Mouse (Mus musculus): ENCODE measurements around the gene Dok5.

Gene Dok5

GRCm38 (mm10) chr2:170738891-170739290, 7.3 kb downstream of the Dok5 start:
- CTCF ChIA-PET, result no interaction called here

- CTCF ChIA-PET, result no interaction called here
Measured at GRCm38 (mm10) chr2:170739713-170740365, 8.2 kb downstream of the Dok5 start.

- CTCF ChIA-PET, result no interaction called here
Measured at GRCm38 (mm10) chr2:170743521-170743920, 11.9 kb downstream of the Dok5 start.

GRCm38 (mm10) chr2:170748901-170749300, 17.3 kb downstream of the Dok5 start:
- CTCF ChIA-PET, result no interaction called here

- CTCF ChIA-PET, result no interaction called here
Measured at GRCm38 (mm10) chr2:170752191-170752850, 20.7 kb downstream of the Dok5 start.

GRCm38 (mm10) chr2:170755817-170756216, 24.2 kb downstream of the Dok5 start:
- CTCF ChIA-PET, result no interaction called here

GRCm38 (mm10) chr2:170756667-170757066, 25.1 kb downstream of the Dok5 start:
- CTCF ChIA-PET, result no interaction called here

- CTCF ChIA-PET, result no interaction called here
Measured at GRCm38 (mm10) chr2:170757228-170757875, 25.7 kb downstream of the Dok5 start.

- CTCF ChIA-PET, result no interaction called here
Measured at GRCm38 (mm10) chr2:170758201-170758600, 26.6 kb downstream of the Dok5 start.

GRCm38 (mm10) chr2:170764704-170765103, 33.1 kb downstream of the Dok5 start:
- CTCF ChIA-PET, result no interaction called here

GRCm38 (mm10) chr2:170767243-170767642, 35.6 kb downstream of the Dok5 start:
- CTCF ChIA-PET, result no interaction called here

GRCm38 (mm10) chr2:170768699-170769098, 37.1 kb downstream of the Dok5 start:
- CTCF ChIA-PET, result no interaction called here

GRCm38 (mm10) chr2:170771555-170771954, 39.9 kb downstream of the Dok5 start:
- CTCF ChIA-PET, result no interaction called here

- CTCF ChIA-PET, result no interaction called here
Measured at GRCm38 (mm10) chr2:170772126-170772884, 40.7 kb downstream of the Dok5 start.

GRCm38 (mm10) chr2:170772885-170773270, 41.3 kb downstream of the Dok5 start:
- CTCF ChIA-PET, result no interaction called here

- CTCF ChIA-PET, result no interaction called here
Measured at GRCm38 (mm10) chr2:170775577-170775976, 44.0 kb downstream of the Dok5 start.

GRCm38 (mm10) chr2:170776107-170776506, 44.5 kb downstream of the Dok5 start:
- CTCF ChIA-PET, result no interaction called here

GRCm38 (mm10) chr2:170777572-170777971, 46.0 kb downstream of the Dok5 start:
- CTCF ChIA-PET, result no interaction called here

- CTCF ChIA-PET, result interaction anchor here (0.6 kb wide), 1 partner anchor 18 kb away, joined by 3 read pairs; no protein-coding TSS in a partner anchor
Measured at GRCm38 (mm10) chr2:170780010-170780750, 48.6 kb downstream of the Dok5 start.

- CTCF ChIA-PET, result no interaction called here
Measured at GRCm38 (mm10) chr2:170788101-170788500, 56.5 kb downstream of the Dok5 start.

- CTCF ChIA-PET, result no interaction called here
Measured at GRCm38 (mm10) chr2:170791332-170792017, 59.9 kb downstream of the Dok5 start.

All from spleen, embryonic (tissue).